Mouse (Mus musculus) forebrain, embryonic 15.5 days (tissue): ENCODE results near the gene Rtn1. TPM values are rescaled to one million over a fixed set of nuclear protein-coding genes. Genes with fewer than 3 reads are reported as not detected.
A peak's percentile ranks its signal among the peaks of the same experiment; 100 is the strongest.

Source experiments
- ATAC-seq: fragments of 200-750 bp; cut with Nextera tagmentation; replicated peaks from 2 replicates; pipeline ENCODE4 v1.8.0; 2017; ENCODE audit warnings: mild to moderate bottlenecking, moderate TSS enrichment, moderate library complexity
- H3K27ac ChIP-seq: fragments of 300-500 bp; sonication (generic); replicated peaks from 2 replicates; pipeline ENCODE4 v1.5.1; 2015; ENCODE audit warnings: mild to moderate bottlenecking, inconsistent platforms
- H3K27me3 ChIP-seq: fragments of 300-500 bp; sonication (generic); 2 replicates; pipeline ENCODE4 v1.6.1; 2015; ENCODE audit warnings: inconsistent platforms
- H3K36me3 ChIP-seq: fragments of 300-500 bp; sonication (generic); 2 replicates; pipeline ENCODE4 v1.6.1; 2015; ENCODE audit warnings: mild to moderate bottlenecking, inconsistent platforms
- H3K4me1 ChIP-seq: fragments of 300-500 bp; sonication (generic); 2 replicates; pipeline ENCODE4 v1.6.1; 2015; ENCODE audit warnings: inconsistent platforms
- H3K4me2 ChIP-seq: fragments of 300-500 bp; sonication (generic); replicated peaks from 2 replicates; pipeline ENCODE4 v1.6.1; 2015; ENCODE audit warnings: mild to moderate bottlenecking, inconsistent platforms
- H3K4me3 ChIP-seq: fragments of 300-500 bp; sonication (generic); 2 replicates; pipeline ENCODE4 v1.5.1; 2015; ENCODE audit warnings: mild to moderate bottlenecking, inconsistent platforms
- H3K9ac ChIP-seq: fragments of 300-500 bp; sonication (generic); replicated peaks from 2 replicates; pipeline ENCODE4 v1.6.1; 2015; ENCODE audit warnings: mild to moderate bottlenecking, inconsistent platforms
- H3K9me3 ChIP-seq: fragments of 300-500 bp; sonication (generic); 2 replicates; pipeline ENCODE4 v1.6.1; 2016; ENCODE audit warnings: inconsistent platforms
- WGBS: fragments of 180-500 bp; shearing (Covaris S2); methylation state at CpG from one replicate; pipeline ENCODE4 v1.1.7; 2015; ENCODE audit warnings: mixed read lengths; 5-methylcytosine and 5-hydroxymethylcytosine counted together
- polyA plus RNA-seq: library from polyadenylated mRNA; unstranded; fragments of >200 nt; fragmentation: Nextera tagmentation; extraction: Ambion mirVana; gene quantifications from 2 replicates; pipeline ENCODE4 v1.2.1, GENCODE M21; 2015

The Rtn1 gene
- polyA plus RNA-seq, 1 experiment from 2014 or later: 2,212 TPM

DNA sequence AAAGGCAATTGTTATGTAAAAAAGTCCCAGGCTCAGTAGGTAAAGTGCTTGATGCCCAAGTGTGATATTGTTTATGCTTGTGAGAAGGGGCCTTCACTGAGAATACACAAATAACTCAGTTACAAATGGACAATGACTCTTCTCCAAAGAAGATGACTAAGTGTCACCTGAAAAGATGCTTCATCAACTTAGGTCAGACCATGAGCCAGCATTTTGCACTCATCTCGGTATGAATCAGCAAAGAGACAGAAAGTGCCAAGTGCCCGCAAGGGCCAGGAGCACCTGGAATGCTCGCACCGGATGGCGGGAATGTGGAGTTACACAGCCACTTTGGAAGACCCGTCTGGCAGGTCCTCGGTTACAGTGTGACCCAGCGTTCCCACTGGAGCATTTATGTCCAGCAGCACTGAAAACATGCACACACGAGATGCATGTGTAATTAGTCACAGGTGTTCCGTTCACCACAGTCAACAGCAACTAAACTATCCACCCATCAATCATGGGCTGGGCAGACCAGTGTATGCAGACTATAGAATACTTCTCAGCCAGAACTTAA is 156.9 kb downstream of the Rtn1 start:
- H3K4me2 ChIP-seq: no peak overlapping the region
- H3K4me3 ChIP-seq: no peak overlapping the region
- no peaks in the 10 kb centered on the region for H3K27me3 ChIP-seq
- H3K9ac ChIP-seq: no peak overlapping the region
- H3K4me1 ChIP-seq: no peaks in the 10 kb centered on the region
- H3K27ac ChIP-seq: no peak overlapping the region
- no peaks in the 10 kb centered on the region for H3K36me3 ChIP-seq
- no peak for ATAC-seq
- no peaks in the 10 kb centered on the region for H3K9me3 ChIP-seq
- WGBS: 87% methylated on average over 10 of the region's 10 CpGs

DNA sequence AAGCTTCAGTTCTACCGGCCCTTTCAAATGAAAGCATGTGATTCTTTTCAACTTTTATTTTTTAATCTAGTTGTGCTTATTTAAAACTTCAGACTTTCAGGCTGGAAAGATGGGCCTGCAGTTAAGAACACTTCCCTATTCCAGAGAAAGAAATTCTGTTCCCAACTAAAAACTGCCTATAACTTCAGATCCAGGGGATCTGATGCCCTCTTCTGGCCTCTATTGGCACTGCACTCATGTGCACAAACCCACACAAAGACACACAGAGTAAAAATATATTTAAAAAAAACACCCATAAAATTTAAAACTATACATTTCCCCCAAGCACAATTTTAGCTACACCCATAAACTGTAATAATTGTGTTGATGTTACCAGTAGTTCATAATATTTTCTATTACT is 163.9 kb downstream of the Rtn1 start:
- Histone ChIP-seq H3K27ac (no peak overlapping the region), H3K27me3 (no peaks in the 10 kb centered on the region), H3K36me3 (no peaks in the 10 kb centered on the region), H3K9ac (no peak overlapping the region), H3K4me1 (peaks cover 5% of the 10 kb centered on the region; the same call in 1 of the 2 replicates), H3K9me3 (no peaks in the 10 kb centered on the region), H3K4me3 (no peak overlapping the region), H3K4me2 (no peak overlapping the region)
- 90% methylated on average over 1 of the region's 1 CpGs for WGBS
- no peak for ATAC-seq

DNA sequence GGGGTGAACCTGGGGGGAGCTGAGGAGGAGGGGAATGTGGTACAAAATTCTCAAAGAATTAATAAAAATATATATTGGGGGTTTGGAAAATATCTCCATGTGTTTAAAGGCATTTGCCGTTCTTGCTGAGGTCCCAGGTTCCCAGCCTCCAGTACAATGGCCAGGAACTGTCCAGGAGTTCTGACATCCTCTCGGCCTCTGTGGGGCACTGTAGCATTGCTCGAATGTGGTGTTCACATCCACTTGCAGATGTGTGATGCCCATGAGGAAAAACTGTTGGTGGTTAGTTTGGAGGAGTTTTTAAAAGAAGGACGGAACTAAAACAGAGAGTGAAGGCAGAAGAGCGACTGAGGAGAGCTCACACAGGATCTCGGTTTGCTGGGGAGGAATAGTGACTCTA is 166.0 kb downstream of the Rtn1 start:
- Histone ChIP-seq H3K27ac (no peak overlapping the region), H3K27me3 (no peaks in the 10 kb centered on the region), H3K4me3 (no peak overlapping the region), H3K36me3 (no peaks in the 10 kb centered on the region), H3K9me3 (no peaks in the 10 kb centered on the region), H3K4me2 (no peak overlapping the region), H3K4me1 (peaks cover 21% of the 10 kb centered on the region), H3K9ac (no peak overlapping the region)
- ATAC-seq: no peak
- WGBS: 72% methylated on average over 6 of the region's 6 CpGs

GRCm38 (mm10) chr12:72240506-72240905 is 168.3 kb downstream of the Rtn1 start:
- Histone ChIP-seq H3K4me3 (no peak overlapping the region), H3K9ac (no peak overlapping the region), H3K27ac (no peak overlapping the region), H3K4me2 (no peak overlapping the region), H3K36me3 (no peaks in the 10 kb centered on the region), H3K27me3 (no peaks in the 10 kb centered on the region), H3K4me1 (peaks cover 28% of the 10 kb centered on the region), H3K9me3 (no peaks in the 10 kb centered on the region)
- no peak for ATAC-seq

DNA sequence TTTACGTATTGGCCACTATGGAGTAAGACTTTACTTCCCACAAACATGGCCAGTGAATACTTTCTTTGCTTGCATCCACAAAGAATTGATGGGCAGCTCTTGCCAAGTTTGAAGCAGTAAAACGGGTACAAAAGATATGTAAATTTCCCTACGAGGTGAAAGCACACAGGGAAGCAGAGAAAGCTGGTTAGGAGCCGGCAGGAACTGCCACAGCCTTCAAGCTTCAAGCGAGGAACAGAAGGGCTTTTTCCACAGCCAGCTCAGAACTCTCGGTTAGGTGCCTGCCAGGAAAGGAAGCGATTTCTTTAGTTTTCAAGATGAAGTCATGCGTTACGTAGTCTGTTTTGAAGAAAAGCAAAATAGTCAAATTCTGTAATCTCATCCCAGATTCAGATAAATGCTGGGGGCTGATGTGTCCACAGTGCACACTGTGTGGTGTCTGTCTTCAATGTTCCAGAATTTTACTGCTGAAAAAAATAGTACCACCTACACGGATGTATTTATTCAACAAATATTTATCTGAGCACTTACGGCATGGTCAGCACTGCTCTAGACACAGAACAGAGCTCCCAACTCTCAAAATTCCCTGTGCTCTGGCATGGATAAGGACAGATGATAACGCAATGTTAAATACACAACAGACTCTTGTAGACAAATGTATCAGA is 169.5 kb downstream of the Rtn1 start:
- Histone ChIP-seq H3K9me3 (no peaks in the 10 kb centered on the region), H3K27ac (peak overlapping the region; percentile 74), H3K27me3 (no peaks in the 10 kb centered on the region), H3K36me3 (no peaks in the 10 kb centered on the region), H3K4me3 (no peak overlapping the region), H3K9ac (0 out of 2 replicates have a peak overlapping the region, but pooled peaks have one; percentile 5), H3K4me2 (no peak overlapping the region), H3K4me1 (peaks cover 32% of the 10 kb centered on the region)
- ATAC-seq: no peak
- 20% methylated on average over 12 of the region's 12 CpGs for WGBS

DNA sequence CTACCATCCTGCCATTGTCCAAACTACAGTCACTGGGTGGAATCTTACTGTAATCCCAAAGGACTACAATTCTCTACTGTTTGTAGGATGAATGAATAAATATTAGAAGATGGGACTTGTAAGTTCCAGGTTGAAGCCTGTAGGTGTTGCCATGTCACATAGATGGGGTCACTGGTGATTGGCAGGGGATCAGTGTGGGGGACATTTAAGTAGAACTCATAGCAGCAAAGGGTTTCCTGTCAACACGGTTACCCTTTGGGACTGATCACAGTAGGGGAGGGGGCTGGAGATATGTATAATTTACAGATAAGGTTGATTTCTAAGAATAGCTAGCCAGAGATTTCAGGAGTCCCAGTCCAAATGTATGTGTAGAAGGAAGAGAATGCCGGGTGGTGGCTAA is 171.6 kb downstream of the Rtn1 start:
- ATAC-seq: no peak
- Histone ChIP-seq H3K4me1 (peaks cover 54% of the 10 kb centered on the region), H3K4me3 (peak overlapping the region; percentile 85), H3K9me3 (no peaks in the 10 kb centered on the region), H3K27ac (peak overlapping the region; percentile 97), H3K36me3 (no peaks in the 10 kb centered on the region), H3K4me2 (peak overlapping the region; percentile 70), H3K9ac (peak overlapping the region; percentile 94), H3K27me3 (no peaks in the 10 kb centered on the region)
- WGBS: 72% methylated on average over 2 of the region's 2 CpGs

DNA sequence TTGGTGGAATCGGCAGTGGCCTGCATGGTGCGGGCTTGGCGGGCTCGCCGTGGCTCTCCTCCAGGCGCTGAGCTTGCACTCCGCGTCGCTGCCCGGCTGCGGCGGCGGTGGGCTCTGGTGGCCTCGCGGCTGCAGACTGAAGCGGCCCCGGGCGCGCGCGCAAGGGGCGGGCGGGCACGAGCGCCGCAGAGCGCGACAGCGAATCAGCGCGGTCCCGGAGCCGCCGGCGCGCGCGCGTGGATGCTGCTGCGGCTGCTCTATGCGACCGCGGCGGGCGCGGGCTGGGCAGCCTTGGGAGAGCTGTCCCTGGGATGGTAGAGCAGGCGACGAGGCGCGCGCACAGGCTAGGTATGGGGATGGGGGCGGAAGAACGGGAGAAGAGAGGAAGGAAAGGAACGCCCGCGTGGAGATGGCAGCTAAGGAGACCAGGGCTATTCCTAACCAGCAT is 172.3 kb downstream of the Rtn1 start:
- under 1% methylated on average over 56 of the region's 56 CpGs for WGBS

DNA sequence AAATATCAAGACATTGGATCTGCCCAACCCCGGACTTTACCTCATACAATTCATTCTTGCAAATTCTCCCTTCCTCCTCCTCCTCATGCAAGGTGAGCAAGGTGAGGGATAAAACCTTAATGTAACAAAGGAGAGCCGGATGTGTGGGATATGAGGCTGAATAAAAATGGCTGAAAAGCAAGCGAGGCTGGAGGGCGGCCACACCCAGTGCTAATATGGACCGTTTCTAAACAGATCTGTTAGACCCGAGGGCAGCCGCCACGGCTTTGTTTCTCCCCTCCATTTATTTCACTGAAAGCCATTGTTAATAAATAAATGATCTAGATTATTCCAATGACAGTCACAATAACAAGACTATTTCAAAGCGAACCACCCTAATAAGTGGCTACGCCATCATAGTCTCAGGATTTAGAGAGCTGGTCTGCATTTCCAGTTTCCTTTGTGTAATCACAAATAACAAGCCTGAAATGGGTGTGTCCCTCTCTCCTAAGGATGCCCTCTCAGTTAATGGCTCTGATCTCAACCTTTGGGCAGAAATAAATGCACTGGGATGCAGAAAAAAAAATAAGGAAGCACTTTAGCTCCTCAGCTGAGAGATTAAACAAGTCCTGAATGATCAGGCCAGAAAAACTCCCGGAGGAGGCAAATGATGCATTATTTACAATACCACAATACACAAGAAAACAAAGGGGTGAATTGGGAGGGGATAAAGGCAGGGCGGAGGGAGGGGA is 173.1 kb downstream of the Rtn1 start:
- Histone ChIP-seq H3K4me3 (peak overlapping the region; percentile 85), H3K36me3 (no peaks in the 10 kb centered on the region), H3K9me3 (no peaks in the 10 kb centered on the region), H3K27me3 (no peaks in the 10 kb centered on the region), H3K4me1 (peaks cover 63% of the 10 kb centered on the region), H3K4me2 (peak overlapping the region; percentile 70), H3K27ac (peak overlapping the region; percentile 97), H3K9ac (peak overlapping the region; percentile 94)
- no peak; the same call in 1 of the 2 replicates for ATAC-seq
- 9% methylated on average over 12 of the region's 12 CpGs for WGBS

More for the DNA sequence above, 172.3 kb downstream of the Rtn1 start:
- peak; percentile 96 for ATAC-seq
- H3K27ac ChIP-seq: peak overlapping the region; percentile 97
- H3K9me3 ChIP-seq: no peaks in the 10 kb centered on the region
- no peaks in the 10 kb centered on the region for H3K27me3 ChIP-seq
- peak overlapping the region; percentile 70 for H3K4me2 ChIP-seq
- peaks cover 60% of the 10 kb centered on the region for H3K4me1 ChIP-seq
- peak overlapping the region; percentile 85 for H3K4me3 ChIP-seq
- no peaks in the 10 kb centered on the region for H3K36me3 ChIP-seq
- H3K9ac ChIP-seq: peak overlapping the region; percentile 94

DNA sequence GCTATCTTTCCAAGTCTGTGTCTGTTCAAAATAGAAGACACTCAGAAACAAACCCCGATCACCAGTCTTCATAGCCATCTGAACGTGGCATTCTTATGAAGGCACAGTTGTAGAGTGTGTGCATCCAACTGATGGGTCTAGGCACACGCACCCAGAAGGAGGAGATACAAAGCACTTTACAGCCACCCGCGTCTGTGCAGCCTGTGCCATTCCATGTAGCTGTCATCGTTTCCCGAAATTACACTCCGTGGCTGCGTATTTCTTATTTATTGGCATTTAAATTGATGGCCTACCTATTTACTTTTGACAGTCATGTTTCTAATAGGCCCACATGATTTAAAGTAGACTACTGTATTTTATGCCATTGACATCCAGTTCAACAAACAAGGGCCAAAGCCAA is 173.9 kb downstream of the Rtn1 start:
- no peaks in the 10 kb centered on the region for H3K36me3 ChIP-seq
- ATAC-seq: no peak
- 61% methylated on average over 9 of the region's 9 CpGs for WGBS

GRCm38 (mm10) chr12:72234151-72234550 is 174.7 kb downstream of the Rtn1 start:
- H3K36me3 ChIP-seq: 0 out of 2 replicates have a peak, but pooled peaks cover 2% of the 10 kb centered on the region
- H3K4me1 ChIP-seq: peaks cover 67% of the 10 kb centered on the region
- H3K4me2 ChIP-seq: peak overlapping the region; percentile 70
- 78% methylated on average over 3 of the region's 3 CpGs for WGBS
- no peaks in the 10 kb centered on the region for H3K27me3 ChIP-seq
- peak overlapping the region; percentile 97 for H3K27ac ChIP-seq
- no peaks in the 10 kb centered on the region for H3K9me3 ChIP-seq
- H3K4me3 ChIP-seq: peak overlapping the region; percentile 85
- H3K9ac ChIP-seq: peak overlapping the region; percentile 94
- ATAC-seq: no peak

More for the DNA sequence above, 173.9 kb downstream of the Rtn1 start:
- Histone ChIP-seq H3K4me2 (peak overlapping the region; percentile 70), H3K9ac (peak overlapping the region; percentile 94), H3K4me3 (peak overlapping the region; percentile 85), H3K9me3 (no peaks in the 10 kb centered on the region), H3K27ac (peak overlapping the region; percentile 97), H3K4me1 (peaks cover 66% of the 10 kb centered on the region), H3K27me3 (no peaks in the 10 kb centered on the region)

GRCm38 (mm10) chr12:72232826-72233790 is 175.7 kb downstream of the Rtn1 start:
- Histone ChIP-seq H3K27ac (peak overlapping the region; percentile 97; the same call in 1 of the 2 replicates), H3K36me3 (0 out of 2 replicates have a peak, but pooled peaks cover 3% of the 10 kb centered on the region)
- WGBS: 61% methylated on average over 19 of the region's 19 CpGs

More at GRCm38 (mm10) chr12:72232826-72233790, 175.7 kb downstream of the Rtn1 start:
- Histone ChIP-seq H3K9ac (peak overlapping the region; percentile 22), H3K27me3 (no peaks in the 10 kb centered on the region), H3K4me2 (peak overlapping the region; percentile 70), H3K4me1 (peaks cover 66% of the 10 kb centered on the region), H3K4me3 (peak overlapping the region; percentile 85), H3K9me3 (no peaks in the 10 kb centered on the region)
- ATAC-seq: no peak
